Mouse (Mus musculus): ENCODE measurements at regions not wholly inside any gene's neighbourhood (a gene's known extent, or its start where the extent isn't known, plus 50 kb on each side); places are given as distances from the start of the nearest gene placed in this dataset.

- peak; percentile 88 to 94 for DNase-seq (ENCODE audit: low spot score in 2 of 2)
Observed at GRCm38 (mm10) chr12:99096930-99097617, 176.7 kb downstream of the Ttc8 start.

GRCm38 (mm10) chr12:99097618-99098066 lies 177.3 kb downstream of the Ttc8 start:
- DNase-seq (ENCODE audit: low spot score in 2 of 2), result no peak

- DNase-seq (ENCODE audit: low spot score in 2 of 2), result no peak
Observed at GRCm38 (mm10) chr12:99099881-99100280, 179.5 kb downstream of the Ttc8 start.

- DNase-seq (ENCODE audit: low spot score in 2 of 2), result no peak
Observed at GRCm38 (mm10) chr12:99108616-99109015, 188.2 kb downstream of the Ttc8 start.

GRCm38 (mm10) chr12:99113781-99114180 lies 193.4 kb downstream of the Ttc8 start:
- no peak for DNase-seq (ENCODE audit: low spot score in 2 of 2)

- no peak for DNase-seq (ENCODE audit: low spot score in 2 of 2)
Observed at GRCm38 (mm10) chr12:99116491-99116890, 196.1 kb downstream of the Ttc8 start.

- no peak for DNase-seq (ENCODE audit: low spot score in 2 of 2)
Observed at GRCm38 (mm10) chr12:99118381-99119115, 198.2 kb downstream of the Ttc8 start.

- DNase-seq (ENCODE audit: low spot score in 2 of 2), result no peak
Observed at GRCm38 (mm10) chr12:99119966-99120365, 199.6 kb downstream of the Ttc8 start.

GRCm38 (mm10) chr12:99123611-99124495 lies 203.5 kb downstream of the Ttc8 start:
- peak; percentile 79 to 87 for DNase-seq (ENCODE audit: low spot score in 2 of 2)

GRCm38 (mm10) chr12:99126129-99126528 lies 205.8 kb downstream of the Ttc8 start:
- DNase-seq (ENCODE audit: low spot score in 2 of 2), result no peak

Data from left cerebral cortex, adult 18-20 months (tissue).